8 mouse cellular contexts compared by ENCODE assay signal in genomic region chr1:168432281-168432725, GRCm38 (mm10). TPM values are rescaled to one million over a fixed set of nuclear protein-coding genes. Genes with fewer than 3 reads are reported as not detected.
DNase-seq lines count a peak whose midpoint lies in the region; ATAC-seq lines count a peak whose summit lies in the region.

No protein-coding gene starts in this region.

- H3K9me3 ChIP-seq in forebrain, embryonic 11.5 days (ENCODE audit: control insufficient read depth, low read length): no peaks in the 10 kb centered on the region
- H3K9me3 ChIP-seq in heart, embryonic 15.5 days (replicated peaks): no peaks in the 10 kb centered on the region
- no peaks in the 10 kb centered on the region for H3K9me3 ChIP-seq in liver, embryonic 12.5 days (replicated peaks)

- H3K4me1 ChIP-seq in forebrain, embryonic 11.5 days (replicated peaks; ENCODE audit: control insufficient read depth, insufficient read depth, low read length): peaks cover 3% of the 10 kb centered on the region; the same call in 1 of the 2 replicates
- peaks cover 13% of the 10 kb centered on the region for H3K4me1 ChIP-seq in heart, embryonic 15.5 days (replicated peaks)
- peaks cover 26% of the 10 kb centered on the region for H3K4me1 ChIP-seq in liver, embryonic 12.5 days

- no peaks in the 10 kb centered on the region for H3K36me3 ChIP-seq in forebrain, embryonic 11.5 days (ENCODE audit: control insufficient read depth, insufficient read depth, low read length)
- no peaks in the 10 kb centered on the region for H3K36me3 ChIP-seq in heart, embryonic 15.5 days
- no peaks in the 10 kb centered on the region for H3K36me3 ChIP-seq in liver, embryonic 12.5 days
- no peaks in the 10 kb centered on the region for H3K36me3 ChIP-seq in splenic B cell, adult 2 months (ENCODE audit: control insufficient read depth, insufficient read depth, low read length, poor library complexity, severe bottlenecking)

- peak; percentile 1 to 7 for DNase-seq in CD8-positive naive resting alpha-beta T cell, adult 2 months (ENCODE audit: low read depth in 2 of 2, low spot score in 2 of 2)
- DNase-seq in c-Kit-positive CD71-positive TER-119-positive erythroid progenitor cells, embryonic 14.5 days (ENCODE audit: low spot score): peak; percentile 94
- DNase-seq in forebrain, embryonic 11.5 days (ENCODE audit: low spot score): peak; percentile 97
- DNase-seq in kidney, postnatal 14 days: peak; percentile 99
- peak; percentile 53 for DNase-seq in naive thymus-derived CD4-positive, alpha-beta T cell, adult 2 months (ENCODE audit: low read depth)
- peak; percentile 89 for DNase-seq in splenic B cell, adult 2 months (ENCODE audit: low read depth, low spot score)

- peak overlapping the region; percentile 100; the same call in 1 of the 2 replicates for H3K27ac ChIP-seq in forebrain, embryonic 11.5 days (ENCODE audit: low read depth, low read length)
- H3K27ac ChIP-seq in heart, embryonic 15.5 days: peak overlapping the region; percentile 81
- H3K27ac ChIP-seq in liver, embryonic 12.5 days: peak overlapping the region; percentile 65

- H3K4me3 ChIP-seq in forebrain, embryonic 11.5 days (ENCODE audit: low read depth, low read length): peak overlapping the region; percentile 87
- peak overlapping the region; percentile 73 for H3K4me3 ChIP-seq in heart, embryonic 15.5 days
- H3K4me3 ChIP-seq in liver, embryonic 12.5 days: peak overlapping the region; percentile 71

- ATAC-seq in forebrain, embryonic 11.5 days (replicated peaks; ENCODE audit: low FRiP score): peak; percentile 98
- ATAC-seq in heart, embryonic 15.5 days (replicated peaks; ENCODE audit: insufficient number of reproducible peaks, insufficient read depth, low FRiP score, low read depth): peak; percentile 99
- peak; percentile 100 for ATAC-seq in liver, embryonic 12.5 days

- H3K9ac ChIP-seq in forebrain, embryonic 11.5 days (ENCODE audit: low read length): peak overlapping the region; percentile 58; the same call in 1 of the 2 replicates
- H3K9ac ChIP-seq in heart, embryonic 15.5 days: peak overlapping the region; percentile 51
- peak overlapping the region; percentile 73 for H3K9ac ChIP-seq in liver, embryonic 12.5 days

- WGBS in forebrain, embryonic 11.5 days: 1% methylated on average over 22 of the region's 22 CpGs
- 0% methylated on average over 21 of the region's 22 CpGs for WGBS in heart, embryonic 15.5 days
- under 1% methylated on average over 22 of the region's 22 CpGs for WGBS in liver, embryonic 12.5 days (ENCODE audit: insufficient replicate concordance)

- peak overlapping the region; percentile 58; the same call in 1 of the 2 replicates for H3K4me2 ChIP-seq in forebrain, embryonic 11.5 days (ENCODE audit: low read depth, low read length, severe bottlenecking)
- peak overlapping the region; percentile 64 for H3K4me2 ChIP-seq in heart, embryonic 15.5 days
- peak overlapping the region; percentile 89 for H3K4me2 ChIP-seq in liver, embryonic 12.5 days

- no peaks in the 10 kb centered on the region for H3K27me3 ChIP-seq in forebrain, embryonic 11.5 days (ENCODE audit: control insufficient read depth, insufficient read depth, low read length)
- no peaks in the 10 kb centered on the region for H3K27me3 ChIP-seq in heart, embryonic 15.5 days
- H3K27me3 ChIP-seq in liver, embryonic 12.5 days (replicated peaks): no peaks in the 10 kb centered on the region
- no peaks in the 10 kb centered on the region for H3K27me3 ChIP-seq in splenic B cell, adult 2 months (ENCODE audit: control insufficient read depth, insufficient read depth, low read length, poor library complexity, severe bottlenecking)

RNA-seq across cellular contexts. Expression of gene Pbx1, which starts 0.2 kb away (rescaled TPM):
- polyA plus RNA-seq in forebrain, embryonic 11.5 days (2014; fragmentation: Nextera tagmentation; extraction: Ambion mirVana): 45.8 and 51.1 TPM in 2 replicates
- 21.6 and 22.1 TPM in 2 replicates for polyA plus RNA-seq in heart, embryonic 15.5 days (2015; fragmentation: Nextera tagmentation; extraction: Ambion mirVana)
- polyA plus RNA-seq in liver, embryonic 12.5 days (2016; fragmentation: Nextera tagmentation; extraction: Ambion mirVana): 6.8 and 6.9 TPM in 2 replicates

Comparison
In these comparisons a context has a peak if more than half of its experiments do, and no peak if none do; other contexts are left out.
1. Peak in every context shown above with its lines: DNase-seq, ATAC-seq, H3K4me3 ChIP-seq and H3K27ac ChIP-seq.
2. DNase-seq: peak in every context shown above with its lines; median percentile 99 in kidney, postnatal 14 days; 97 in forebrain, embryonic 11.5 days; 94 in c-Kit-positive CD71-positive TER-119-positive erythroid progenitor cells, embryonic 14.5 days; 89 in splenic B cell, adult 2 months; 53 in naive thymus-derived CD4-positive, alpha-beta T cell, adult 2 months; 4 in CD8-positive naive resting alpha-beta T cell, adult 2 months.